Mouse (Mus musculus): ENCODE measurements around the gene Ablim1. TPM values are rescaled to one million over a fixed set of nuclear protein-coding genes. Genes with fewer than 3 reads are reported as not detected.
A peak's percentile ranks its signal among the peaks of the same experiment; 100 is the strongest.

Gene Ablim1
- total and polyA plus RNA-seq, 2 experiments, result 16.6 to 23.7 TPM

DNA sequence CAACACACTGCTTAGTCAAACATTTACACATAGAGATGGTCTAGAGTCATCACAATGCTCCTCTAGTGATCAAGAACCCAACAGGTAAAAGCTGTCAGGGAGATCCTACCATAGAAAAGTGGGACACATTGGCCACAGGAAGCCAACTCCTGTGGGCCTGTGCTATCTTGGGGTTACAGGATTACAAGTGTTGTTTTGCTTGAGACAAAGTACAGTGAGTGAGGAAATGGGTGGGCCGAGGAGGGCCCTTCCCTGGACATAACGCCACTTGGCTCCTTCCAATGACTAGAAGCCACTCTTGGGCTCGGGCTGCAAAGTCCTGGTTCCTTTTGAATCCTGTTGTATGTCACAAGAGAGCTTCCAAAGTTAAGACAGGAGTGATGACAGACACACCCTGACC, 129.7 kb downstream of the Ablim1 start:
- no peak overlapping the region for H3K27ac ChIP-seq (replicated peaks; ENCODE audit: insufficient read depth, low read depth, low read length)
- no peak for TF ChIP-seq CTCF (IDR thresholded peaks at IDR 0.05; ENCODE audit: low read depth, low read length)
- no peak for TF ChIP-seq POLR2A (IDR thresholded peaks at IDR 0.05; ENCODE audit: extremely low read depth, insufficient read depth, low read length)
- WGBS, result 76% methylated on average over 3 of the region's 3 CpGs

DNA sequence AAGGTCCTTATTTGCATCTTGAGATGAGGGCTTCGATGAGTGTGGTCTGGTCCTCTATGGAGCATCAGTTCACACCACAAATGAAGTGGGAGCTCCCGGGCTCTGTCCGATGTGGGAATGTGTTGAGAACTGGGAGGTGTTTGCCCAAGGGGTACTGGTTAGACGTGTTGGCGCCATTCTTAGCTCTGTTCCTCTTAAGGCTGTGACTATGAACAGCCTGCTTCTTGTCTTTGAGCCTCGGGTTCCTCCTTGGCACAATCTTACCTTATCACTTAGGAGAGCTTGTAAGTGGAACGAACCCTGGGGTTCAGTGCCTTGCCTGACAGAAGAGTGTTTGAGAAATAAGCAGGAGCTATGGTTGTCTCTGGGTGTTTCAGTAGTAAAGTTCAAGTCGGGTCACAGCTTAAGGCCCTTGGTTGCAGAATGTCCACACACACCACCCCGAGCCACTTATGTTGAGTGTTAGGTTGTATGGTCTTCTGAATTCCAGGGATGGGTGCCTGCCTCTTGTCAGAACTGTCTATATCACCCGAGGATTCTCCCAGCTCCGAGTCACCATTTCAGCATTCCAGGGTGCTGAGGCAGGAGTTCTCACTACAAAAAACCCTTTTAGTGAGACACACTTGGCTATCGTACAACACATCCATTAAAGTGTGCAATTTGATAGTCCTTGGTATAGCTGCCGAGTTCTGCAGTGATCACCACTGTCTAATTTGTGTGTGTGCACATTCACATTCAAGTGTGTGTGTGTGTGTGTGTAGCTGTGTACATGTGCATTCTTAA, 131.6 kb downstream of the Ablim1 start:
- no peak overlapping the region for H3K9ac ChIP-seq (ENCODE audit: low read depth, low read length)
- H3K36me3 ChIP-seq (ENCODE audit: control insufficient read depth, insufficient read depth, low read length), result no peaks in the 10 kb centered on the region
- no peak for DNase-seq (ENCODE audit: extremely low read depth, low read depth, low spot score)
- WGBS, result 89% methylated on average over 13 of the region's 13 CpGs
- peak overlapping the region; percentile 92 for H3K27ac ChIP-seq (replicated peaks; ENCODE audit: insufficient read depth, low read depth, low read length)
- TF ChIP-seq CTCF (IDR thresholded peaks at IDR 0.05; ENCODE audit: low read depth, low read length) (no peak), POLR2A (IDR thresholded peaks at IDR 0.05; ENCODE audit: extremely low read depth, insufficient read depth, low read length) (no peak)
- peaks cover 13% of the 10 kb centered on the region for H3K79me2 ChIP-seq (ENCODE audit: control insufficient read depth, insufficient read depth, low read length)
- H3K4me1 ChIP-seq (ENCODE audit: control insufficient read depth, insufficient read depth, low read length), result peaks cover 23% of the 10 kb centered on the region
- no peaks in the 10 kb centered on the region for H3K27me3 ChIP-seq (ENCODE audit: control insufficient read depth, insufficient read depth, low read length)
- H3K4me3 ChIP-seq (ENCODE audit: insufficient read depth, low read depth, low read length), result no peak overlapping the region

More for the DNA sequence above, 129.7 kb downstream of the Ablim1 start:
- Histone ChIP-seq H3K79me2 (ENCODE audit: control insufficient read depth, insufficient read depth, low read length) (peaks cover 8% of the 10 kb centered on the region), H3K9ac (ENCODE audit: low read depth, low read length) (no peak overlapping the region), H3K4me3 (ENCODE audit: insufficient read depth, low read depth, low read length) (no peak overlapping the region), H3K27me3 (ENCODE audit: control insufficient read depth, insufficient read depth, low read length) (no peaks in the 10 kb centered on the region), H3K36me3 (ENCODE audit: control insufficient read depth, insufficient read depth, low read length) (no peaks in the 10 kb centered on the region), H3K4me1 (ENCODE audit: control insufficient read depth, insufficient read depth, low read length) (peaks cover 24% of the 10 kb centered on the region)
- DNase-seq (ENCODE audit: extremely low read depth, low read depth, low spot score), result peak; percentile 42

DNA sequence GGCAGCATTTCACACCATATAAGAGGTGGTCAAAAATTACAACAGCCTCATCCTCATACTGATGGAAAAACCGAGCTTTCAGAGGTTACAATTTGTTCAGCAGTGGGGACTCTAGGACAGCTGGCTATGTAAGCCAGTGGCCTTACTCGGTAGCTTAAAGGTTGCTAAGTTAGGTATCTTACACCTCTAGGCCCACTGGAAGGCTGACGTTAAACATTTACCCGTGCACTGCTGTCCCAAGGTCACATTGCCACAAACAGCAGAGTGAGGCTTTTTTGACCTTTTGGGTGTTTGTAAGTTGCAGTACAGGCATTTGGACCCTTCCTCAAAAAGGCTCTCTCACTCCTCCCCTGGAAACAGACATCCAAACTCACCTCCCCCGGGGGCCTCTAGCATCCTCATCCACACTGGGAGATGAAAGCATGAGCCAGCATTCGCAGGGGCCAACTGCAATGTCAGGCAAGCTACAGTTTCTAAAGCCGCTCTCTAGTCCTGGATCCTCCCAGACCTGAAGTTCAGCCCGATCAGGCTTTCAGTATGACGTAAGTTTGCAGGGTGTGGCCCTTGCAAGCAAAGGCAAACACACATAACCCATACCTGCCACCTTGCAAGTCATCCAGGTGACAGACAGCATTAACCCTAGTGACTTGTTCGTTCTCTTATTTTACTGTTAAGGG, 132.7 kb downstream of the Ablim1 start:
- no peaks in the 10 kb centered on the region for H3K36me3 ChIP-seq (ENCODE audit: control insufficient read depth, insufficient read depth, low read length)
- 25% methylated on average over 10 of the region's 10 CpGs for WGBS
- H3K79me2 ChIP-seq (ENCODE audit: control insufficient read depth, insufficient read depth, low read length), result peaks cover 17% of the 10 kb centered on the region
- DNase-seq (ENCODE audit: extremely low read depth, low read depth, low spot score), result peak; percentile 97
- peak overlapping the region; percentile 64 for H3K9ac ChIP-seq (ENCODE audit: low read depth, low read length)
- TF ChIP-seq POLR2A (IDR thresholded peaks at IDR 0.05; ENCODE audit: extremely low read depth, insufficient read depth, low read length), result no peak
- H3K27ac ChIP-seq (replicated peaks; ENCODE audit: insufficient read depth, low read depth, low read length), result peak overlapping the region; percentile 92
- peak overlapping the region; percentile 15 for H3K4me3 ChIP-seq (ENCODE audit: insufficient read depth, low read depth, low read length)
- peaks cover 23% of the 10 kb centered on the region for H3K4me1 ChIP-seq (ENCODE audit: control insufficient read depth, insufficient read depth, low read length)
- H3K27me3 ChIP-seq (ENCODE audit: control insufficient read depth, insufficient read depth, low read length), result no peaks in the 10 kb centered on the region

DNA sequence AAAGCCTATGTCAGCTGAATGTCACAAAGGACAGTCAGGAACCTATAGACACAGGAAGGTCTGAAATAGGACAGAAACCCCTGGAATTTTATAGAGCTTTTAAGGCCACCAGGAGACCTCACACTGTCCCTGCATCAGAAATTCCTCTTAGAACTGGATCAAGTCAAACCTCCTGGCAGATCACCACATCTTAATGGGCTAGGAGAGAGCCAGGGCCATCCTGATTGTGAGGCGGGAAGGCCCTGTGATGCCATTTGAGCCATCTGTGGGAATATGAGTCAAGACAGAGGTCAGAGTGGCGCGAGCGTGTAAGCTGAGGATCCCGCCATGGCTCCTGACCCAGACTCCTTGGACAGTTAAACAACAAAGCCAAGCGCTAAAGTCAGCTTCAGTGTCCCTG, 133.4 kb downstream of the Ablim1 start:
- WGBS, result 28% methylated on average over 6 of the region's 6 CpGs
- H3K9ac ChIP-seq (ENCODE audit: low read depth, low read length), result peak overlapping the region; percentile 64

DNA sequence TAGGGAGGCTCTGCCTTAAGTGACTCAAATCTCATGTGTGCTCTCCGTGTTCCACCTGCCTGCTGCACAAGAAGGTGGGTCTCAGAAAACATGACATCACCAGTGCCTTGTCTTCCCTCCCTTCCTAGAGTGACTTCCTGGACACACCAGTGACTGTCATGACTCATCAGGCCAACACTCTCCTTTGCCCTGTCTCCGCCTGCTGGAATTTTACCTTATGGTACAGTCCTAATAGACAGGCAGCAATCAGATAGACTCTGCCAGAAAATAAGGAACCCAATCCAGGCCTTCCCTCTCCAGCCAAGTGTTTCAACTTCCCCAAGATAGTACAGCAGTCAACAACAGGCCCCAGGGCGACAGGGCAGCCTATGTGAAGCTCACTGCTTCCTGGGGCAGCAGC, 133.8 kb downstream of the Ablim1 start:
- WGBS, result 36% methylated on average over 3 of the region's 3 CpGs
- peaks cover 23% of the 10 kb centered on the region for H3K4me1 ChIP-seq (ENCODE audit: control insufficient read depth, insufficient read depth, low read length)
- H3K36me3 ChIP-seq (ENCODE audit: control insufficient read depth, insufficient read depth, low read length), result no peaks in the 10 kb centered on the region
- H3K79me2 ChIP-seq (ENCODE audit: control insufficient read depth, insufficient read depth, low read length), result peaks cover 17% of the 10 kb centered on the region
- TF ChIP-seq CTCF (IDR thresholded peaks at IDR 0.05; ENCODE audit: low read depth, low read length) (no peak), POLR2A (IDR thresholded peaks at IDR 0.05; ENCODE audit: extremely low read depth, insufficient read depth, low read length) (no peak)
- H3K9ac ChIP-seq (ENCODE audit: low read depth, low read length), result peak overlapping the region; percentile 64
- peak overlapping the region; percentile 27; the same call in 1 of the 2 replicates for H3K4me3 ChIP-seq (ENCODE audit: insufficient read depth, low read depth, low read length)
- DNase-seq (ENCODE audit: extremely low read depth, low read depth, low spot score), result peak; percentile 81
- H3K27me3 ChIP-seq (ENCODE audit: control insufficient read depth, insufficient read depth, low read length), result no peaks in the 10 kb centered on the region
- peak overlapping the region; percentile 92 for H3K27ac ChIP-seq (replicated peaks; ENCODE audit: insufficient read depth, low read depth, low read length)

More for the DNA sequence above, 133.4 kb downstream of the Ablim1 start:
- peaks cover 17% of the 10 kb centered on the region for H3K79me2 ChIP-seq (ENCODE audit: control insufficient read depth, insufficient read depth, low read length)
- no peak for DNase-seq (ENCODE audit: extremely low read depth, low read depth, low spot score)
- H3K4me1 ChIP-seq (ENCODE audit: control insufficient read depth, insufficient read depth, low read length), result peaks cover 23% of the 10 kb centered on the region
- H3K36me3 ChIP-seq (ENCODE audit: control insufficient read depth, insufficient read depth, low read length), result no peaks in the 10 kb centered on the region
- H3K4me3 ChIP-seq (ENCODE audit: insufficient read depth, low read depth, low read length), result peak overlapping the region; percentile 27
- TF ChIP-seq POLR2A (IDR thresholded peaks at IDR 0.05; ENCODE audit: extremely low read depth, insufficient read depth, low read length), result no peak
- no peak for TF ChIP-seq CTCF (IDR thresholded peaks at IDR 0.05; ENCODE audit: low read depth, low read length)
- no peaks in the 10 kb centered on the region for H3K27me3 ChIP-seq (ENCODE audit: control insufficient read depth, insufficient read depth, low read length)
- H3K27ac ChIP-seq (replicated peaks; ENCODE audit: insufficient read depth, low read depth, low read length), result peak overlapping the region; percentile 92

Measured in liver, adult 2 months (tissue).